ENCODE assay signal across 9 mouse cellular contexts in the genomic region with DNA sequence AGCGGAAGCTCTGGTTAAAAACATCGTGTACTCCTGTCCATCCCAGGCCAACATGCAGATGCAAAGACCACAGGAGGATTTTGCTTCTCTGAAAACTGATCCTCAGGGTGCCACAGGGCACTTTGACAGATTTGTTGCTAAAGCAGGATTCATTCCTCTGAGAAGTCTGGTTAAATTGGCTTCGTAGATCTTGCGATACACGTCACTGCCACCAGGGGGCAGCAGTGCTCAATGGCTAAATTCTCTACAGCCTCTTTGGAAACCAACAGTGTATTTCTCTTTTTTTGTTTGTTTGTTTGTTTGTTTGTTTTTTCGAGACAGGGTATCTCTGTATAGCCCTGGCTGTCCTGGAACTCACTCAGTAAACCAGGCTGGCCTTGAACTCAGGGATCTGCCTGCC. TPM values are rescaled to one million over a fixed set of nuclear protein-coding genes. Genes with fewer than 3 reads are reported as not detected.
A peak's percentile ranks its signal among the peaks of the same experiment; 100 is the strongest.
DNase-seq lines count a peak whose midpoint lies in the region; ATAC-seq and TF ChIP-seq lines count a peak whose summit lies in the region.
"Had no signal": no experiment of that assay in that cellular context is flagged by ENCODE, and none has a peak within 500 bp of the region (broad histone marks: within the 10 kb centered on the region; RNA-seq: fewer than 3 reads in every experiment).

No protein-coding gene starts in this region.

- no peaks in the 10 kb centered on the region for H3K9me3 ChIP-seq in forebrain, postnatal 0 days (ENCODE audit: low read length)
- no peaks in the 10 kb centered on the region for H3K9me3 ChIP-seq in forebrain, embryonic 15.5 days
- H3K9me3 ChIP-seq: megakaryocyte, embryonic 14.5 days had no signal

- no peak overlapping the region for H3K4me3 ChIP-seq in forebrain, postnatal 0 days (ENCODE audit: low read depth, low read length)
- no peak overlapping the region for H3K4me3 ChIP-seq in forebrain, embryonic 15.5 days
- H3K4me3 ChIP-seq: megakaryocyte, embryonic 14.5 days had no signal

- H3K4me2 ChIP-seq in forebrain, postnatal 0 days (ENCODE audit: low read depth), result no peak overlapping the region
- H3K4me2 ChIP-seq in forebrain, embryonic 15.5 days (replicated peaks), result no peak overlapping the region

- peaks cover 4% of the 10 kb centered on the region; the same call in 1 of the 2 replicates for H3K36me3 ChIP-seq in forebrain, postnatal 0 days (ENCODE audit: insufficient read depth)
- 0 out of 2 replicates have a peak, but pooled peaks cover 4% of the 10 kb centered on the region for H3K36me3 ChIP-seq in forebrain, embryonic 15.5 days

- H3K27me3 ChIP-seq in forebrain, postnatal 0 days (ENCODE audit: insufficient read depth, low read length), result no peaks in the 10 kb centered on the region
- H3K27me3 ChIP-seq in forebrain, embryonic 15.5 days, result no peaks in the 10 kb centered on the region
- H3K27me3 ChIP-seq: megakaryocyte, embryonic 14.5 days had no signal

- H3K9ac ChIP-seq in forebrain, postnatal 0 days, result no peak overlapping the region
- H3K9ac ChIP-seq in forebrain, embryonic 15.5 days (replicated peaks), result no peak overlapping the region

- WGBS in forebrain, postnatal 0 days, result 18% methylated on average over 6 of the region's 6 CpGs
- 18% methylated on average over 6 of the region's 6 CpGs for WGBS in forebrain, embryonic 15.5 days

- no peaks in the 10 kb centered on the region for H3K4me1 ChIP-seq in forebrain, postnatal 0 days (ENCODE audit: insufficient read depth)
- H3K4me1 ChIP-seq in forebrain, embryonic 15.5 days, result no peaks in the 10 kb centered on the region

- no peak overlapping the region for H3K27ac ChIP-seq in forebrain, postnatal 0 days (ENCODE audit: low read depth, low read length)
- H3K27ac ChIP-seq in forebrain, embryonic 15.5 days (replicated peaks), result no peak overlapping the region

- no peak for ATAC-seq in forebrain, postnatal 0 days
- ATAC-seq in forebrain, embryonic 15.5 days (replicated peaks), result no peak

- peak; percentile 95 for TF ChIP-seq CTCF in forebrain, postnatal 0 days (IDR thresholded peaks at IDR 0.05; ENCODE audit: low read depth)

- peak; percentile 89 for DNase-seq in forebrain, postnatal 0 days
- peak; percentile 81 for DNase-seq in ZHBTc4 (ENCODE audit: low read depth, low spot score)
- DNase-seq in cerebellum, postnatal 36 days, result peak; percentile 86 to 88
- peak; percentile 78 to 87 for DNase-seq in heart, postnatal 10 days
- peak; percentile 73 to 84 for DNase-seq in layer of hippocampus, postnatal 36 days
- peak; percentile 80 for DNase-seq in mesoderm, embryonic 11.5 days (ENCODE audit: low read depth, low spot score)
- peak; percentile 84 to 88 for DNase-seq in spleen, postnatal 10 days (ENCODE audit: low spot score in 2 of 2)

- intact Hi-C loops in heart, postnatal 10 days (cut with DNase I), result loop anchor here (1.0 to 10.0 kb wide), 3 partner anchors 55 to 351 kb away; no protein-coding TSS in a partner anchor

RNA-seq across cellular contexts. Expression of a gene that starts 7.9 kb away (rescaled TPM):
- total RNA-seq in forebrain, postnatal 0 days (2014; rRNA removed), result 59.6 and 84.6 TPM in 2 replicates
- 136 and 143 TPM in 2 replicates for polyA plus RNA-seq in forebrain, postnatal 0 days (2015; fragmentation: Nextera tagmentation; extraction: Ambion mirVana)
- 94.3 and 102 TPM in 2 replicates for polyA plus RNA-seq in forebrain, embryonic 15.5 days (2015; fragmentation: Nextera tagmentation; extraction: Ambion mirVana)
- 10 to 100 TPM; 24.6 to 26.7 TPM for total RNA-seq in heart, postnatal 10 days (2021)
- total RNA-seq in layer of hippocampus, postnatal 36 days (2021), result 10 to 100 TPM; 62.5 to 67.8 TPM

RNA-seq across cellular contexts. Expression of a gene that starts 8.3 kb away (rescaled TPM):
- total RNA-seq in forebrain, postnatal 0 days (2014; rRNA removed), result 11.2 and 14.2 TPM in 2 replicates
- 8.5 and 11.2 TPM in 2 replicates for polyA plus RNA-seq in forebrain, postnatal 0 days (2015; fragmentation: Nextera tagmentation; extraction: Ambion mirVana)
- 15.6 and 16.1 TPM in 2 replicates for polyA plus RNA-seq in forebrain, embryonic 15.5 days (2015; fragmentation: Nextera tagmentation; extraction: Ambion mirVana)
- total RNA-seq in heart, postnatal 10 days (2021), result 1 to 10 TPM; 2.3 to 2.6 TPM
- 10 to 100 TPM; 10.9 to 11.2 TPM for total RNA-seq in layer of hippocampus, postnatal 36 days (2021)

RNA-seq across cellular contexts. Expression of a gene that starts 21.5 kb away (rescaled TPM):
- total RNA-seq in forebrain, postnatal 0 days (2014; rRNA removed), result not detected in 2 replicates
- 0.06 and 0.07 TPM in 2 replicates for polyA plus RNA-seq in forebrain, postnatal 0 days (2015; fragmentation: Nextera tagmentation; extraction: Ambion mirVana)
- 0.10 TPM in 1 of 2 replicates, not detected in the other for polyA plus RNA-seq in forebrain, embryonic 15.5 days (2015; fragmentation: Nextera tagmentation; extraction: Ambion mirVana)
- total RNA-seq in heart, postnatal 10 days (2021), result under 1 TPM; 0.15 to 0.57 TPM
- not detected for total RNA-seq in layer of hippocampus, postnatal 36 days (2021)

RNA-seq across cellular contexts. Expression of a gene that starts 30.5 kb away (rescaled TPM):
- 1,009 and 1,140 TPM in 2 replicates for total RNA-seq in forebrain, postnatal 0 days (2014; rRNA removed)
- polyA plus RNA-seq in forebrain, postnatal 0 days (2015; fragmentation: Nextera tagmentation; extraction: Ambion mirVana), result 1,672 and 1,955 TPM in 2 replicates
- 1,941 and 1,977 TPM in 2 replicates for polyA plus RNA-seq in forebrain, embryonic 15.5 days (2015; fragmentation: Nextera tagmentation; extraction: Ambion mirVana)
- total RNA-seq in heart, postnatal 10 days (2021), result 100 to 1,000 TPM; 338 to 393 TPM
- 100 to 1,000 TPM; 138 to 161 TPM for total RNA-seq in layer of hippocampus, postnatal 36 days (2021)

RNA-seq across cellular contexts. Expression of a gene that starts 43.4 kb away (rescaled TPM):
- total RNA-seq in forebrain, postnatal 0 days (2014; rRNA removed), result not detected in 2 replicates
- not detected in 2 replicates for polyA plus RNA-seq in forebrain, postnatal 0 days (2015; fragmentation: Nextera tagmentation; extraction: Ambion mirVana)
- not detected in 2 replicates for polyA plus RNA-seq in forebrain, embryonic 15.5 days (2015; fragmentation: Nextera tagmentation; extraction: Ambion mirVana)
- total RNA-seq in heart, postnatal 10 days (2021), result not detected
- total RNA-seq in layer of hippocampus, postnatal 36 days (2021), result not detected
